Mouse (Mus musculus) lung, postnatal 25 days (tissue): ENCODE results near the gene Eva1c.
A peak's percentile ranks its signal among the peaks of the same experiment; 100 is the strongest.

ENCODE experiments used
- DNase-seq: peaks from one replicate; pipeline ENCODE4 v3.0.0; 2022; ENCODE audit warnings: low spot score

Eva1c gene

DNA sequence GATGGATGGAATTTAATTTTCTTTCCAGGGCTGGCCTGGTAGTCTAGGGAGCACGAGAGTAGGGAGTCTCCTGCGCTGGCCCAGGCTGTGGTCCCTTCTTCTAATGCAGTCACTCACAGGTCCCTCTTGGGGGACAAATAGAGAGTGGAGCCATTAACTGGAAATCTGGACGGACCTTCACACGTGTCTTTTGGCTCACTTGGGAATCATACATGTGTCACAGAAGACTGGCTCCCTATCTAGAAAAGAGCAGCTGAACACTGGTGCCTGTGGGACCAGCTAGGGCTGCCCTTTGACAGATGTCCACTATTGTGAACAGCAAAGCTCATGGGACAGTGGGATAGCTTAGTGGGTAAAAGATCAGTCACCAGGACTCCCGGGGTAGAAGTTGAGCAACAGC, 478 bp upstream of the Eva1c start:
- no peak for DNase-seq

DNA sequence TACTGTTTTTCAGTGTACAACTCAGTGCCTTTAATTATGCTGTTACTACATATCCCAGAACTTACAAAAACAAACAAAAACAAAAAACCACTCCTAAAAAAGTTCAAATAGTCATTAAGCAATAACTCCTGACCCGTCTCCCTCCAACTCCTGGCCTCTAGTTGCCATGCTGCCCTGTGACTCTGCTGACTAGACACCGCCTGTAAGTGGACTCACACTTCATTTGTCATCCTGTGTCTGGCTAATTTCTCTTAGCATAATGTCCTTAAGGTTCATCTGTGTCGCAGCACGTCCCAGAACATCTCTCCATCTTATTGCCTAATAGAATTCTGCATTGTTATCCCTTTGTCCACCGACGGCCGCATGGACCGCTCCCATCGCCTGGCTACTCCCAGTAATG, 979 bp downstream of the Eva1c start:
- no peak for DNase-seq

DNA sequence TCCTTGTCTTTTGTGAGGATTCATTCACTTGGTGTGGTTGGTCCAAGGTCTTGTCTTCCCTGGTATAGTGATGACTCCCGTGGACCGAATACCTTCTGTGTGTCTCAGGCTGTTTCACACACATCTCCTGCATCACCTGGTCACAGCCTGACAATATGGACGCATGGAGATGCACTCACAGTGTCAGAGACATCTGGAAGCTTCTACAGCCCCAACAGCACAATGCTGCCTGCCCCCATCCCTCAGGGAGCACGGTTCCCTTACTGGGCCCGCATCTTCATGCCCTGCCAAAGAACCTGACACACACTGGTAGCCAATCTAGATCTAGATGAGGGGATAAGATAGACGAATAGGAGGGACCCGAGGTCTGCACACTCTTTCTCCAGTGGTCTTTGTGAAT, 2.6 kb downstream of the Eva1c start:
- no peak for DNase-seq

DNA sequence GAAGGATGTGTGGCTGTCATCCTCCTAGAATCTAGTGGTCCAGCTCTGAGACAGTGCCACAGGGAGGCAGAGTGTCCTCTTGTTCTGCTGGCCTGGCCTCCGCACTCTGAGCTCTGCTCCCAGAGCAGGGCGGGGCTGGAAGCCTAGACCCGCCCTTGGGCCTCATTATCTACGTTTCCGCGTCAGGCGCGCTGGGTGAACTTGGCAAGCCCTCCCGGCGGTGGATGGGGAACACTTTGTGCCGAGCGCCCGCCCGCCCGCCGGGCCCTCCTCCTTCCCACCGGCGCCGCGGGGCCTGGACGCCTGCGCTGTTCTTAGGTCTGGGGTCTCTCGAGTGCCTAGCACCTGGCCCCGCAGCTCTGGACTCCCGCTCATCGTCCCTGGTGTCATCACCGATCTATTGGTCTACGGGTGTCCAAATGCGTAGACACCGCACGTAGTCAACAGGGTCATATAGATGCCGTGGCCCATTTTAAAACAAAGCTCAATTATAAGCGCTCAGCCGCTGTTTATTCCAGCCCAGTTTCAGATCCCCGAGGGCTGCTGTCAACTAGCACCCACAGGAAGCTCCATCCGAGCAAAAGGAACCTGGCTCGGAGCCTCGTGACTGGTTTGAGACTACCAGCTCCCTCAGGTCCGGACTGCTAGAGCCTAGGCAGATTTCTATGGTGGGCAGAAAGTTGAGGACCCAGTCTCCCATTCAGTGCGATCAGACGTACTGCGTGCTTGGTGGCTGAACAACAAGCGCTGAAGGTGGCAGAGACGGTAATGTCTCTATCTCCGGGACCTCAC, 3.6 kb downstream of the Eva1c start:
- peak; percentile 96 for DNase-seq

DNA sequence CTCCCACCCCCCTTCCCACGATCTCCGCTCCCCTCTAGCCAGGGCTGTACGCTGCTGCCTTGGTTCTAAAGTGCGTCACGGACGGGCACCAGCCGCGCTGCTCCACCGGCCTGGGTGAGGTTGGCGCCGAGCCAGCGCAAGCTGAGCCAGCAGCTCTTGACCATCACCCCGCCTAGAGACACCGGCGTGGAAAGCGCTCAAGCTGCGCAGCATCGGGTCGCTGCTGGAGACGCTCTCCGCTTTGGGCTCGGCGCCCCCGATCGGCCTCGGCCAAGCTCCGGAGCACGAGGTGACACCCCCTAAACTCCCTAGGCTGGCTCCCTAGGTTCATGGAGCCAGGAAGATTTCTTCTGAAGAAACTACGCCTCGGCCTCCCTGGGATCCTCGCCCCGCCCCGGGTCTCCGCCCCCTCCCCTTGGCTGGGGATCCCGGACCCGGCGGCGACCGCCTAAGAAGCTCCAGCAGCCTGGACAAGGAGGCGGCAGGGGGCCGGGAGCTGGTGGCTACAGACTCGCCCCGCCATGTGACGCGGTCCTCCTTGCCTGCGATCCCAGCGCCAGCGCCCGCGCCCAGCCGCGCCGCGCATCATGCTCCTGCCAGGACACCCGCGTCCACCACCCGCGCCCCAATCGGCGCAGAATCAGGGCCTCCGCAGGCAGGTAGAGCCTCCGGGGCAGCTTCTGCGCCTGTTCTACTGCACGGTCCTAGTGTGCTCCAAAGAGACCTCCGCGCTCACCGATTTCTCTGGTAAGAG, 4.3 kb downstream of the Eva1c start:
- DNase-seq: peak; percentile 89

DNA sequence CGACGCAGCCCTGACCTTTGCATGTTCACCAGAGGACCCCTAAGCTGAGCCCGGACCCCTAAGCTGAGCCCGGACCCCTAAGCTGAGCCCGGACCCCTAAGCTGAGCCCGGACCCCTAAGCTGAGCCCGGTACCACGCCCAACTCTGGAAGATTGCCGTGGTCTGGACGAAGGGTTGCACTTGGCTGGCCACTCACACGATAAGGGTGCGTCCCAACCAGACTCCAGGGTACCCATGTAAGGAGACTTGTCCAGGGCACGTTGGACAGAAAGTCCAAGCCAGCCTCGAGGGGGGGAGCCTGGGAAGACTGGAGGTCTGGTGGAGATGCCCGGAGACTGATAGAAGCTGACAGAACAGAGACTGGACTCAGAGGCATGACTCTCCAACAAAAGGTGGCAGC, 5.2 kb downstream of the Eva1c start:
- DNase-seq: no peak

DNA sequence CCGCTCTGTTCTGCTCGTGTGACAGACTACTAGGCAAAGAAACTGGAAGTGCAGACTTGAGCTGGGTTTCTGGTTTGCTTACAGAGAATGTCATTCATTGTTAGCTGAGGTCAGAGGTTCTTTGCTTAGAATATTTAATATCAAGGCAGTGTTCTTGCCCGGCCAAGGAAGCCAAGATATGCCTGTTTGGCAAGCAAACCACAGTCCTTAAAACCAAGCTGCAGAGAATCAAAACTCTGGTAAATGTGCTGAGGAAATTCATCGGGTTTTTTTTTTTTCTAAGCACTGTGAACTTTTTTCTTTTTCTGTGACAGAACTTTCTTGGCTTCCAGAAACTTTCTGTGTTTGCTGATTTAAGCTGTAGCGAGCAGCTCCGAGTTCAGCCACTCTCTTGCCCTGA, 6.0 kb downstream of the Eva1c start:
- no peak for DNase-seq

DNA sequence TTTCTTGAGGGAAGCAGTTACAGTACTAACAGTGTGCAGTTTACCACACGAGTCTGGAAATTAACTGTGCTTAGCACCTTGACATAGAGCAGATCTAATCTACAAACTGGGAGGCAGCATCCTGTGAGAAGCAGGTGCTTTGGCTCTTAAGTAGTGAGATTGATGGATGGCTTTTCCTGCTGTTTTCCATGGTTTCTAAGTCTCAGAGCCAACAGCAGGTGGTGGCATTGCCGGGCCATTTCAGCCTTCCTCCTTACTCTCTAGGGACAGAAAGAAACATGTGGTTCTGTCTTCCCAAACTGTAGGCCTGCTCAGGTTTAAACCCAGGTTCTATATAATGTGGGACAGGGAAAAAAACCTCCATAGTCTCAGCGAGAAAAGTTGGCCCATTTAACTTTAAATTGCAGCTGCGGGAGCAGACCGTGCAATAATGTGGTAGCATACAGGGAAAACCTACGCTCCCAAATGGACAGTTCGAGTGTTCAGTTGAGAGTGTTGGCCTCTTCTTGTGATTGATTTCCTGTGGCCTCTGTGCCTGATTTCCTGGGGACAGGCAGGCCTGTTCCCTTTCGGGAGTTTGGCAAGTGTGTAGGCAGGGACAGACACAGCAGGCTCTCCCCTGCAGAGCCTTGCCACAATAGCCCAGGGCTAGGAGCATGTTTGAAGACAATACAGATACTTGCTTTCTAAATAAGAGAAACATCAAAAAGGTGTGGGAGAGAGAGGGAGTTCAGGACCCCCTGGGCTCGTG, 6.7 kb downstream of the Eva1c start:
- DNase-seq: no peak

DNA sequence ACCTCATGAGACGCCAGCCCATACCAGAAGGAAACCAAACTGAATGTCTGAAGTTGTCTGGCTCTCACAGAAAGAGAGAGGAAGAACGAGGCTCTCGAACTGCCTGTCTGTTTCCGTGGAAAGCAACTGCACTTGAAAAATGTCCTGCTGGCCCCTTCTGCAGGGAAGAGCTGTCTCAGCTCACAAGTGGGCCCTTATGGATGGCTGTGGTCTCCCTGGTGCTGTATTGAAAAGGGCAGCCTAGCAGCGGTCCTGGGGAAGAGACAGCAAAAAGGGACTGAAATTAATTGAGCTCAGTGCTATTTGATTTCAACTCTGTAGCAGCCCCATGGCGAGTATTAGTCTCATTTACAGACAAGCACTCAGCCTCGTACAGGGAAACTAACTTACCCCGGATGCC, 10.9 kb downstream of the Eva1c start:
- DNase-seq: no peak

DNA sequence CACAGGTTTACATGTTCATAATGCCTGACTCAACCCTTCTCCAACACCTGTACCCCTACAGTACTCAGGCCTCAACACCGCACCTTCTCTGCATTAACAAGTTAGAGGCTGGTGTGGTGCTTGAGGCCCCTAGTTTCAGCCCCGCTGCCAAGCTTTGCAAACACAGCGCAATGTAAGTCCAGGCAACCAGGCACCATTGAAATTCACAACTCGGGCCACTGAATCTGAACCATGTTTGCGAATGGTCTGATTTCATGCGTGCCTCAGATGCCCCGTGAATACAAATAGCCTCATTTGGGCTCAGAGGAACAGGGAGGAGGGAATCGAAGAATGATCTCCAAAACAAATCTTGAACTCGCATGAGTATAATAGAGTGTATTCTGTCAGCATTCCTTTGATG, 15.6 kb downstream of the Eva1c start:
- DNase-seq: no peak

DNA sequence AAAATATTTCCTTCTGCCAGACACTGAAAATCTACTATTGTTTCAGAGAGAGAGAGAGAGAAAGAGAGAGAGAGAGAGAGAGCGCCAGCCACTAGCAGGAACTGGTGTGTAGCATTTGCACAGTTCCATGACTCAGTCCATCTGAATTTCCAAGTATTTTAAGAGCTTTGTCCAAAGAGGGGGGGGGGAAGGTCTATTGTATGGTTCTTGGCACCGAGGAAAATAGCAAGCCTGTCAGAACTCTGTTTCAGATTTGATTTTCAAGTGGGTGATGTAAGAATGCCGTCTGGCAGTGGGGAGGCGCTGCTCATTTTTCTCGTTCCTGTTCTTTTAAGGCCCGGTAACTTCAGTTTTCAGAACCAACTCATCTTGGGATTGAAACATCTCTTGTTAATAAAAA, 18.5 kb downstream of the Eva1c start:
- peak; percentile 51 for DNase-seq

DNA sequence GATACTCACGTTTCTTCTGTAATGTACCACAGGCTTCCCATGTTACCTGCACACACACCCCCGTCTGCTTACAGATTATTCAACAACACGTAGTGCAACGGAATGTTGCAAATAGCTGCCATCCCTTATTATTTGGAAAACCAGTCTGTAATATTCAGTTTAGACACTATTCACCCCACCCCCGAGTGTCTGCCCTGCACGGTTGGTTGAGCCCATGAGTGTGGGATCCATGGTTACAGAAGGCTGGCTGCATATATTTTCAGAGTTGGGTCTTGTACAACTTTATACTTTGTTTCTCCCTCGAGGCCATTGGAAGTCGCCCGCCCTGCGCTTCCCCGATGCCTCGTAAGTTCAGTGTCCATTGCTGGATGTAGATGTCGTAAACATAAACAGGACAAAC, 19.1 kb downstream of the Eva1c start:
- no peak for DNase-seq

DNA sequence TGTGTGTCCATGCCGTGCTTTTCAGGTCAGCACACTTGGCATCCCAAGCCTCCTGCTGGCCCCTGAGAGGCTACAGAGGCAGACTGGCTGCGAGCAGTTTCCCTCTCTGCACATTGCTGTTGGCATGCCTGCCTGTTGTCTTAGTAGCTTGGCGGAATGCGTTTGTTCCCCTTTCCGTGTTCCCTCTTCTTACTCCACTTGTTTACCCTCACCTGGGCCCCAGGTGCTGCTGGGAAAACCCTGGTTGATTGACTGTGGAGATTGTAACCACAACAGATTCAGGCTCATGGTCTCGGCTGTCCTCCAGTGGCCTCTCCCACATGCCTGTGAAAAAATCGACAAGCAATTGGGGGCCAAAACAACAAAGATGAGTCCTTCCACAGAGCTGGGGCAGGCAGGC, 22.2 kb downstream of the Eva1c start:
- DNase-seq: peak; percentile 82

DNA sequence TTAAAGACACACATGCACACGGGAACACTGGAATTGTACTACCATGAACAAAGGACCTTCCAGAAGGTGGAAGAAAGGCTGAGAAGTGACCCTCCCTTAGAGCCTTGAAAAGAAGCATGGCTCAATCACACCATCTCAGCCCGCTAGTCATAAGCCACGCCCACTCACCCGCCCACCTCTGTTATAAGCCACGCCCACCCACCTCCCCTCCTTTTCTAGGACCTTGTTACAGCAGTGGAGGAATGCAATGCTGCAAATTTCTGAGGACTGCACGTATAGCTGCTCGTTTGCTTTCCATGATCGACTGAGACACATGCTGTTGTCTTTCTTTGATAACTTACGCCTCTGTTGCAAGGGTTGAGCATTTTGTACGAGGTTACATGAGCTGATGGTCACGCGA, 22.7 kb downstream of the Eva1c start:
- DNase-seq: no peak

DNA sequence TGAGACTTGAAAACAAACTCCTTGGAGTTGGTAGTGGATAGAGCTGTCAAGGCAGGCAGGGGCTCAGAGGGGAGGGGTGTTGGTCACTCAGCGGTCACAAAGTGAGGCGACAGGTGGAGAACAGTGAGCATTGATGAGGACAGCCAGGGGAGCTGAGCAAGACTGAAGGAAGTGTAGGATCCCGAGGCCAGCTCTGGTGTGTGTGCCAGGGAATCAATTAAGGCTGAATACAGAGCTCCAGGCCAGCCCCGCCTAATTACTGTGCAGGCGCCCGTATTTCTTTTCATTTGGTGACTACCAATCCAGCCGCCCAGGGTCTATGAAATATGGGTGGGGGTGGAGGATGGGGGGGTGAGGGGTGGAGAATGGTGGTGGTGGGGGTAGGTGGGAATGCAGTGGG, 24.4 kb downstream of the Eva1c start:
- no peak for DNase-seq

DNA sequence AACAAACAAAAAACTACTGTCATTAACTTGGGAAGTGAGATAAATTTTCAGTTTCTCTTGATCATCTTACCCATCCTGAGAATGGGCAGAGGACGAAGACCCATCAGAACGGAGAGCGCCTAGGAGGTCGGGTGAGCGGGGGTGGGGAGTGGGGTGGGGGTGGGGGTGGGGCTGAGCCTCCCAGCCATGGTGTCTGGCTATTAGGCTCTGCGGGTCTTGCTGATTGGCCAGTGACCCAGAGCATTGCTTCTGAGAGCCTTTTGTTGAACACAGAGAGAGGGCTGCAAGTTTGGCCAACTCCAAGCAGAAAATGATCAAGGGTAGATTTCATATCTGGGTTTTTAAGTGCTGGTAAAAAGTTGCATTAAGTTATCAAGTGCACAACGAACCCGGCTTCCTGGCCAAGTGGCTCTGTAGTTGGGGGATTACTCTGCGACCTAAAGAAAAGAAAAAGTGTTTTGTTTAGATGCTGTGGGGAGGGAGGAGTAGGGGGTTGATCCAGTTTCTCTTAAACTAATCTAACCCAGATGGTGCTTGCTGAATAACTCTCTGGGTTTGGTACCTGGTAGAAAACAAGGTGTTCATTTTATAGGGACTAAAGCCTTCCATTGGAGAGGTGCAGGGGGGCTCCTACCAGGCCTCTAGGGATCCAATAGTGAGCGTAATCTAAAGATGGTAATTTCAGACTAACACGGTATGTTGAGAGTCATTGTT, 25.3 kb downstream of the Eva1c start:
- no peak for DNase-seq

DNA sequence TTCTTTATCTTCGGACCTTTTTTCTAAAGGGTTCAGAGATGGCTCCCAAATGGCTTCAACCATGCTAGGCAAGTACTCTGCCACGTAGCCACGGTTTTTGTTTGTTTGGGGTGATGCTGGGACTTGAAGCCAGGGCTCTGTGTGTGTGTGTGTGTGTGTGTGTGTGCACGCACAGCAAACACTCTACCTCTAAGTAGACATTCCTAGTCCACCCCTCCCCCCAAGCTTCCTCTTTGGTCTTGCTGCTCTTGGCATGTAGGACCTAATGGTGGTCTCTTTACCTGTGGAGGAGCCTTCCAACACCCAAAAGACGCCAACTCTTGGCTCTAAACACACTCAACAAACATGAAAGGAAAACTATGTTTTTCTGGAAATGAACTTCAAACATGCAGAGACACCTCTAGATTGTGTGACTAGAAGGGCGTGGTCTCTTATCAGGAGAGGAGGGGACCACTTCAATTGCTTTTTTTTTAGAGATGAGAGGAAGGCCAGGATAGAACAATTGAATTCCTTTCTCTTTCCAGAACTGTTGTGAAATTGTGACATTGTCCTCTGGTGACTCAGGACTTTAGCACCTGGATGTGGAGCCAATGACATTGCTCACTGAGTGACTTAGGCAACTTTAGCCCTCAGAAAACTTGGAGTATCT, 30.2 kb downstream of the Eva1c start:
- peak; percentile 42 for DNase-seq

DNA sequence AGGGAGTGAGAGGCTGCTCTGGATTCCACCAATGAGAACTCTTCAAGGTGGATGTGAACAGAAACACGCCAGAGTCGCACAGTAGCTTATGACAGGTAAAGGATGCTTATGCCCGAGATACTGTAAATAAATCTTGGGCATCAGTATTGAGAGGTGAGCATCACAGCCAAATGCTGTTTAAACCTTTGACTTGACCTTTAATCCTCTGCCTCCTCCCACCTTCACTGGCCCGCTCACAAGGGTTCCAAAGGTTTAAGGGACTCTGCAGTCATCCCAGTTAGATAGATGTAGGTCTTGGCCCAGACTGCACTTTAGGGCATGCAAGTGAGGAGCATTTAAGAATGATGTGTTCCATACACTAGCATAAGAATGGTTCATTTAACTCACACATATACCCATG, 31.7 kb downstream of the Eva1c start:
- DNase-seq: no peak

DNA sequence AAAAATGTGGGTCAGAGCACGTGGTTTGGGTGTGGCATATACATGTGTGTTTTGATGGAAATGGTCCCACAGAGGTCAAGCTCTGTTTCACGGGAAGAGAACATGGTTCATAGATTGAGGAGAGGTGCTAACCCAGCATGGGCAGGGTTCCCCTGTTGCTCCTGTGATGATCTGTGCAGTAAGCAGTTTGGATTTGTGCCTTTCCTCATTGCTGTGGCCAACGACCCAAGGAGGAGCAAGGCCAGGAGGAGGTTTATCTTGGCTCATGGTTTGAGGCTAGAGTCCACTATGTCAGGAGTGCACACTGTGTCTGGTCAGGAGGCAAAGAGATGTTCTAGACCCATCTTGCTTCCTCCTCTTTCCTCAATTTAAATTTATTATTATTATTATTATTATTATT, 36.5 kb downstream of the Eva1c start:
- DNase-seq: no peak

DNA sequence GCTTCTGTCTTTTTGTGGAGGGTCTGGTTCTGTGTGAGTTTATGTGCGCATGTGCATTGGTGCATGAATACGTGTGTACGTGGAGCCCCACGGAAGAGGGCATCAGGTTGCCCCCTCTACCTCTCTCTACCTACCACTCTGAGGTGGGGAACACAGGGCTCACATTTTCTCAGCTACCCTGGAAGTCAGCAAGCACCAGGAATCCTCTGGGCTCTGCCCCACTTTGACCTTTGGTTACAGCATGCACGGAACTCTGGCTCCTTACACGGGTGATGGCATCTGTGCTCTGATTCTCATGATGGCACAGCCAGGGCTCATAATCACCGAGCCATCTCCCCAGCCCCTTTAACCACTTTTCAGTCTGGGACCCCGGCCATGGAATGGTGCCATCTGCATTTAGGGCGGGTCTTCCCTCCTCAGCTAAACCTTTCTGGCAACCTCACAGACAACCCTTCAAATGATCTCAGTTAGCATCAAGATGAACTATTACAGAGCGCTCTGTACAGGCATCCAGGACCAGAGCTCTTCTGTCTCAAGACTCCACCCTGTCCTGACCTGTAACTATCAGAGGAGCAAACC, 37.0 kb downstream of the Eva1c start:
- no peak for DNase-seq

DNA sequence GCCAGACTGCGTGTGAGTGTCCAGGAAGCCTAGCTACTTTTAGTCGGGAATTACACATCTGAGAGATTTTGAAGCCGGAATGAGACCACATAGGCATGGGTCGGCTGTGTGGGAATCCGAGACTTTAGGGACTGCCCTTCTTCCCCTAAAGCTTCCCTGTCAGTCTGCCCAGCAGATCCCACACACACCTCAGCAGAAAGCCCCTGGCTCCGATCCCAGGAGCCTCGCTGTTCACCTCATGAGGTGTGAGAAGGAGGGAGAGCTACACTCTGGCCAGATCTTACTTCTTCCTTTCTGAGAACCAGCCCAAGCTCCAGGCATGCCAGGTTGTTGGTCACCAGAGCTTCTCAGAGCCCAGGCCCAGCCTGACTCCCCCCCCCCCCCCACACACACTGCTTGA, 38.2 kb downstream of the Eva1c start:
- DNase-seq: no peak

DNA sequence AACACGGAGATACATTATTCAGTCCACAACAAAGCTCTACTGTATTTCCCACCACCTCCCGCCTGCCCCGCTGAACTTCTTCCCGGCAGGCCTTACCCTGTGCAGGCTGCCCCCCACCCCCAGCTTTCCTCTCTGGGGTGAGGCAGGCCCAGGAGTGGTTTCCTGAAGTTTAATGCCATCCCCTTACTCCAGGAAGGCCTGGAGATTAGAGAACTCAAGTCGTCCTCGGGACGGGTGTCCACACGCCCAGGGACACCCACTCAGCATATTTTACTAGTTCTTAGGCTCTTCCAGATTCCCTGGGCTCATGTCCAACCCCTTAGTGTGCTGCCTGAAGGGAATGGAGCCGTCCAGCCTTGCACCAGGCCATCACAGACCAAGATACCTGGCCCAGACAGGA, 39.1 kb downstream of the Eva1c start:
- DNase-seq: no peak
